Mouse (Mus musculus) cerebellum, postnatal 36 days (tissue): ENCODE measurements at regions not wholly inside any gene's neighbourhood (a gene's known extent, or its start where the extent isn't known, plus 50 kb on each side); places are given as distances from the start of the nearest gene placed in this dataset.
"Not testable (repeated sequence)": the region's sequence is repeated elsewhere in the genome, so short reads cannot be mapped to it uniquely, and the experiment has no call there.

ENCODE experiments used
- DNase-seq, 2 experiments: peaks; one replicate each; pipeline ENCODE4 v3.0.0; 2021 to 2022; ENCODE audit warnings: mixed read lengths in 2 of 2

DNA sequence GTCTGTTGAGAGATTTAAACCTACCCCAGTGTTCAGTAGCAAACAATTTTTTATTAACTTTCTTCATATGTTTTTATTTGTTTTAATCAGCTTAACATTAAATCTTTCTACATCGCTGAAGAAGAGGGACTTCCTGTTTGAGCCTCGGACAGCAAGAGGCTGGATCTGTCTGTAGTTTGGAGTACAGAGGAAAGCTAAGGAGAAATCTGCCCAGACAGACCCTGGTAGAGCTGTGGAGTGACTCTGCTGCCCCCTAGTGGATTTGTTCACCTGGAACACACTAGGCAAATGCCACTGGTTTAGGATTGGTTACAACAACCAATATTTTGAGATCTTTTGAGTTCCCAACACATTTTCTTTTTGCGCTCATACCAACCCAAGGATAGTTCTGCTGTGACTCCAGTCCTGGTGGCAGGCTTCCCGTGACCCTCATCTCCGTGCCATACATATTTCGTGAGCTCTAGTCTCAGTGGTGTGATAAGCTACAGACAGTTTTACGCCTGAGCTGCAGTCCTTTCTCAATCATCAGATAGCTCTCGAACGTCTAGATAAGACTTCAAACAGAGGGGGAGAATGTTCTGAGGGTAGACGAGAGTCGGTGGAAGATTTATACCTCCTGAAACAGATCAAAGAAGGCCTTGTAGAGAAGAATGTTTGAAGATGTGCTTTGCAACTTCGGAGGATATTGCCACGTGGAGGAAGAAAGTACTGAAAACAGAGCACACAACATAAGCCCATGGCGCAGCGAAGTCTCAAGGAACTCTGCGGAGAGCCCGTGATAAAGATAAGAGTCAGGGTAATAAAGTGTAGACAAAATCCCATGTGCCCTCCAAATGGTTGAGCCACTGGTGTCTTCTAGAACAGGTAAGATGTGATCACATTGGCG, 119.0 kb upstream of the Nabp1 start:
- peak; percentile 78 to 89 for DNase-seq

- no peak for DNase-seq
Measured at GRCm38 (mm10) chr1:51594666-51595065, 116.4 kb upstream of the Nabp1 start.

GRCm38 (mm10) chr1:51593621-51594441, 115.6 kb upstream of the Nabp1 start:
- DNase-seq = no peak

DNA sequence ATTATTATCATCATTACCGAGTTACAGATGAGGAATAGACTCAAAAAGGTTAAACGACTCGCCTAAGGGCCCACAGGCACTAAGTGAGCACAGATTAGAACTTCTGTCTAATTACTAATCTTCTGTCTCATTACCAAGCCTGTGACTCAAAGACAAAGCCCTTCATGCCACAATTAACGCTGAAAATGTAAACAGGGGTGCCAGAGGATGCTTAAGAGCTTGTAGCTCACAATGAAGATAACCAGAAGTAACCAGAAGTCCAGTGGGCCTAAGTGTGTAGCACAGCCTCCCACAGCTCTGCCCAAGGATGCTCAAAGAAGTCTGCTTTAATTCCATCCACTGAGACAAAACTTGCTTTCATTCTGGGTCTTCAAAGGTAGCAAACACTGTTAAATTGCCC, 113.7 kb upstream of the Nabp1 start:
- no peak for DNase-seq

DNA sequence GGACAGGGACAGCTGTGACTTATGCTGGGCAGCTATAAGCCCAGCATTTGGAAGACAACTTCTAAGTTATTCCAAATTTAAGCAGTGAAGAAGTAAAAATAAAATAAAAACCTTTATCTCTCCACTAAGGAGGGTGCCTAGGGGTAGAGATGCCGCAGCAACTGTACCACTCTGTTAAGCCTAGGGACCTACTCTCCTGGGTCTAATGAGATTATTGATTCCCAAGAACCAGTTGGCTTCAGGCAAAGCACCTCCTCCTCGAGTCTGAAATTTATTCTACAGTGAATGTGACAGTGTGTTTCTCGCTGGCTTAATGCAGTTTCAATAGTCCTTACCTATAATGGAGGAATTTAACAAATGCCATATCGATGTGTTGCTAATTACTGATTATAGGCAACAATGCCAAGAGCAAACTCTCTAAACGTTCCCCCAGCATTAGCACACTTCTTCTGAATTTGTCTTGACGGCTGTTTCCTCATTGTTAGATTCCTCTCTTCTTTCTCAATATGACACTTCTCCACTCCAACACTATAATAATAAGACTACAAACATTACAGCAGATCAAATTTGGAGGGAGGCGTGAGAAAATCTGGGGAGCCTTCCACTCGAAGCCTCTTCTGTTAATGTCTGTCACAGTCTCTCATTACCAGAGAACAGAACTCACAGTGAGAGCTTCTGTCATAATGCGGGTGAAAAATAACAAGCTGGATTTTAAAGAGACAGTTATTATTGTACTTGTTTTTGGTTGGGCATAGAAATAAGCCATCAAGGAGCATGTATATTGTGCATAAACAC, 112.6 kb upstream of the Nabp1 start:
- no peak for DNase-seq

DNA sequence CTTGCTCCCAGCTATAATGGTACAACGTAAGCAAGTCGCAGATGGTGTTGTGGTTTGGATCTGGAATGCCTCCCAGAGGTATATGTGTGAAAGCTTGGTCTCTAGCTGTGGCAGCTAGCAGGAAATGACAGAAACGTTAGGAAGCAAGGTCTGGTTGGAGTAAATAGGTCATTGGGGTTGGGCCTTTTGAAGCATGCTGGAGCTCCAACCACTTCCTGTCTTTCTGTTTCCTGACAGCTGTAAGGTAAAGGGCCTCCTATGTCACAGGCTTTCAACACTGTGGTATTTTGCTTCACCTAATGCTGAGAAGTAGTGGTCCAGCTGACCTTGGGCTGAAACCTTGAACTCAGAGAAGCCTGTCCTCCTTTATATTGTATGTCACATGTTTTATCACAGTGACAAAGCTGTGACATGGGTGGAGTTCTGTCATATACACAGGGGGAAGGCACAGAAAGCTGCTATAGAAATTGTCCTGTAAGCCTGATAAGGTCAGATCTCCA, 106.8 kb upstream of the Nabp1 start:
- no peak for DNase-seq

GRCm38 (mm10) chr1:51583871-51584270, 105.6 kb upstream of the Nabp1 start:
- no peak for DNase-seq

GRCm38 (mm10) chr1:51580074-51580473, 101.8 kb upstream of the Nabp1 start:
- DNase-seq = no peak

DNA sequence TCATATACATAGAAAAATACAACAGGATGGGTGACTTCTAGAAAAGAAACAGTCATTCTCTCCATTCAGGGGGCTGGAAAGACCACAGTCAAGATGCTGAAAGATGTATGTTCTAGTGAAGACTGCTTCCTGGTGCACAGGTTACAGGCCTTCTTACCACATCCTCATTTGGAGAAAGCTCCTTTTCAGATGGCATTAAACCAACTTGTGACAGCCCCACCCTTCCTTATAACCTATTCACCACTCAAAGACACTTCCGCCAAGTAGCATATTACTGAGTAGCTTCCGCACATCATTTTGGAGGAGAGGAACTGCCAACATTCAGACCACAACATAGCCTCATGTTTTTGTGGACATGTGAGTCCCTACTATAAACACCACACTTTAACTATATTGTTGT, 99.5 kb upstream of the Nabp1 start:
- DNase-seq = no peak

DNA sequence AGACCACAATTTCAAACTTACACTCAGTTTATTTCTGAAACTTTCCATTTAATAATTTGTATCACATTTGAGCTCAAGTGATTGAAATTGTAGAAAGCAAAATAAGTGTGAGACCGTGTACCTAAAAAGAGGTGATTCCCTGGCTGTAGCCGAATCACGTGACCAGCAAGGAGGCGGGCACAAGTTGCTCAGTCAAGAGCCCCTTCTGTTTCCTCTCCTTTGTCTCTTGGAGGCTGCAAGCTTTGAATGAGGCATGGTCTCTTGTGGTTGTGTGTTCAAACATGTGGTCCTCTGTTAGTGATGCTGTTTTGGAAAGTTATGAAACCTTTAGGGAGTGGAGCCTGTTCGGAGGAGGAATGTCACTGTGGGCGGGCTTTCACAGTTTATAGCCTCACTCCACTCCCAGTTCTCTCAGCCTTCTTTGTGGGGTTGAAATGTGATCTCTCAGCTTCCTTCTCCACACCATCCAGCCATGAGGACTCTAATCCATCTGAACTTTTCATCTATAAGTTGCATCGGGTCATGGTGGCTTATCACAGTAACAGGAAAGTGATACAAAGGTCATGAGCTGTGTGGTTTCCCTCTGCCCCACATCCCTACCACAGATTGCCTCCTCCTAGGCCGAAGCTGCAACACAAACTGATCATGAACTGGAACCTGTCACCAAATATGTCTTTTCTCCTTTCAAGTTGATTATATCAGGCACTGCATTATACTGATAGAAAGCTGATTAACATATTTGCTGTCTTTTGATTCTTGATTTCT, 94.3 kb upstream of the Nabp1 start:
- DNase-seq = no peak

DNA sequence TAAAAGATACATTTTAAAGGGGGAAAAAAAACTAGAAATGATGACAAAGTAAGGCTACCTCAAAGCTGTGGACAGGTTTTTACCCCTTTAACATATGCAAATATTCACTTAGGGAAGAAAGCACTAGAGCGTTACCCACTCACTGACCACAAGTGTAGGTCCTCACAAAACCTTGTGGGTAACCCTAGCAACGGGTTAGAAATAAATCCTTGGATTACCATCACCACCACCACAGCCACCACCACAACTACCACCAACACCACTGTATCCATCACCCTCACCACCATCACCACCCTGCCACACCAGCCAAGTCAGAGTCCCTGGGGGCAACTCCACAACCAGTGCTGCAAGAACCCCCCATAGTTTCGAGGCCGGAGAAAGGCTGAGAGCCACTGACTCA, 91.4 kb upstream of the Nabp1 start:
- no peak for DNase-seq

DNA sequence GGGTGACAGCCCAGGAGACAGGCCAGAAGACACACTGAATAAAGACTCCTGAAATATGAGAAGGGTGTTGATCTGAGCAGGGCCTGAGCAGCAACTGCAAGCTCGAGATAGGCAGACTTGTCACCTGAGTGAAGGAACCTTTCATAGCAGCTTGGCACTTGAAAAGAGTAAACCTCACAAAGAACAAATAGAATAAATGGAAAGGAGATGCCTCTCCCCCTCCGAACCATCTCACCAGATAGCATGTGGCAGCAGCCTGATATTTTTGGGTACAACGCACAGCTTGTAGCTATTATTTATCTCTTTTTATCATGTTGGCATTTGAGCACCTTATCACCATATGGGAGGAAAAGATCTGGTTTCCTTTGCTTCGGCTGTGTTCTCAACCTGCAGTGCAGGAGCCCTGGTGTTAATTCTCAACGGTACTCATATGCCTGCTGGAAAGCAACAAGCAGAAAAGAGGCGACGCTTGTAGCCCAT, 88.0 kb upstream of the Nabp1 start:
- peak in 1 of 2 experiments; percentile 8 for DNase-seq

DNA sequence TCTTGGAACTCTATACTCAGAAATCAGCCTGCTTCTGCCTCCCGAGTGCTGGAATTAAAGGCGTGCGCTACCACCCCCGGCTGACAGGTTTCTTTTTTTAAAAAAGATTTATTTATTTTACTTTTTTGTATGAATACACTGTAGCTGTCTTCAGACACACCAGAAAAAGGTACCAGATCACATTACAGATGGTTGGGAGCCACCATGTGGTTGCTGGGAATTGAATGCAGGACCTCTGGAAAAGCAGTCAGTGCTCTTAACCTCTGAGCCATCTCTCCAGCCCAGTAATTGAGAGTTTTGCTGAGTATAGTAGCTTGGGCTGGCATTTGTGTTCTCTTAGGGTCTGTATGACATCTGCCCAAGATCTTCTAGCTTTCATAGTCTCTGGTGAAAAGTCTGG, 78.4 kb upstream of the Nabp1 start:
- DNase-seq = not testable (repeated sequence)

- no peak for DNase-seq
Measured at GRCm38 (mm10) chr1:51553738-51554137, 75.5 kb upstream of the Nabp1 start.

GRCm38 (mm10) chr1:51551624-51552023, 73.4 kb upstream of the Nabp1 start:
- DNase-seq = no peak

DNA sequence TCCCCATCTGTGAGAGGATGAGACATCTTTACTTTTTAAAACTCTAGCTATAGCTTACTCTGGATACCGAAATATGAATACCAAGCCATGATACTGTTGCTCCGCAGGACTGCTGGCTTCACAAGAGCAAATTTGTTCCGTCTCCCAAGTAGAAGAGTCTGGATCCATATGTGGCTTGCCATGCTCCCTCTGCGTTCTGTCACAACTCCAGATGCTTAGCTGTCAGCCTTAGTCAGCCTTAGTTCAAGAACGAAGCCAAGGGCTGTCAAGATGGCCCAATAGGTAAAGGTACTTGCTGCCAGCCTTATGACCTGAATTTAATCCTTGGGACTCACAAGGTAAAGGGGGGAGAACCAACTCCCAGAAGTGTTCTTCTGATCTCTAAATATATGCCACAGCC, 64.6 kb upstream of the Nabp1 start:
- no peak for DNase-seq

DNA sequence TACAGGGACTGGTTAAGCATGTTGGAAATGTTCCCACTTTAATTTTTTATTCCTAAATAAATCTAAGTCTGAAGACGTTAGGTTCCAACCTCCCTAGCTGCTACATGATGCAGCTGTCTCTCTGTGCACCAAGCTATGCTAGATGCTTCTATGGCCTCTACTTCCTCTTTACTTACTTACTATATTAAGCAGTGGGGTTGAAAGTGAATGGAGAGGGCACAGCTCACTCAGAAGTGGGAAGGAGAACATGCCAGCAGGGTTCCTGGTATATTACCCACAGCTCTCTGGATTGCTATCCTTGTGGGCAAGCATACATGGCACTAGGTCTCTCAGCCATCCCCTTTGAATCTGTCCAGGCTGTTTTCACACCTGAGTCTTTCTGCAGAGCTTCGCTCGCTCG, 61.4 kb upstream of the Nabp1 start:
- no peak for DNase-seq

- no peak for DNase-seq
Measured at GRCm38 (mm10) chr1:51538836-51539235, 60.6 kb upstream of the Nabp1 start.

DNA sequence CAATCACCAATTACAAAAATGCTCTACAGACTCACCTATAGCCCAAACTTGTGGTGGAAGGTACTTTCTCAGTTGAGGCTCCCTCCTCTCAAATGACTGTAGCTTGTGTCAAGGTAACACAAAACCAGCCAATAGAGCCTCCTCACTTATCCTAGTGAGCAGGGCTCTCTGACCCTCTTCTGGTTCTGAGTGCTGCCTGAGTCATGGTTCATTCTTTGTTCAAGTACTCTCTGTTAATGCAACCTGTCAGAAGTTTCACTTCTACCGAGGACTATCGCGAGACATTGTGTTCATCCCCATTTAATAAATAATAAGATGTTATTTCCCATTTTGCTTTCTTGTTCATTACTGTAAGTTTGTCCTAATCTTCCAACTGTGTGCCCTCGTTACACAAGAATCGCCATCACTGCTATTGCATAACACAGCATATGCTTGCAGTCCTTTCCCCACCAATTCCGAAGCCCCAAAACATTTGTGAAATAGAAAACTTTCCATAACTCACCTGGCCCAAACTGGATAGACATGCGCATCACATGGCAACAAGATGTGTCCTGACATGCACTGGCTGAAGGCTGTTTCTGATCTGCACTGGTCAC, 59.6 kb upstream of the Nabp1 start:
- DNase-seq = no peak

GRCm38 (mm10) chr1:51536076-51536475, 57.9 kb upstream of the Nabp1 start:
- DNase-seq = no peak

- DNase-seq = no peak
Measured at GRCm38 (mm10) chr1:51535414-51535813, 57.2 kb upstream of the Nabp1 start.

DNA sequence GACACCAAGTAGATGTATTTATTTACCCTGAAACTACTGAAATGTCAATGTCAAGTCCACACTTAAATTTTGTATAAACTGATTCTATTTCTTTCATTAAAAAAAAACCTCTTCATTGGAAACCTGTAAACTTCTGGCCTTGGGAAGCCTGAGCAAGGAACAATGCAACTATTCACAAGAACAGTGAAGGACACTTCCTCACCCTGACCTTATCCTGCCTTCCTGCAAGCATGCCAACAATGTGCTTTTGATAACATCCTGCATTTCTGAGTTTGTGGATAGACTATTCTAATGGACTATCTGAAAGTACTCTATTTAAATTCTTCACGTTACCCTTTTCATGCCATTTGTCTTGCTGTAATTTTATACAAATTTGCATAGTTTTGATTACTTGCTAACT, 53.1 kb upstream of the Nabp1 start:
- DNase-seq = no peak
